Mouse (Mus musculus): ENCODE measurements around the gene Trpc7. TPM values are rescaled to one million over a fixed set of nuclear protein-coding genes. Genes with fewer than 3 reads are reported as not detected.
A peak's percentile ranks its signal among the peaks of the same experiment; 100 is the strongest.

Trpc7 gene
- polyA plus RNA-seq, 1 experiment from 2014 or later = 6.6 TPM

DNA sequence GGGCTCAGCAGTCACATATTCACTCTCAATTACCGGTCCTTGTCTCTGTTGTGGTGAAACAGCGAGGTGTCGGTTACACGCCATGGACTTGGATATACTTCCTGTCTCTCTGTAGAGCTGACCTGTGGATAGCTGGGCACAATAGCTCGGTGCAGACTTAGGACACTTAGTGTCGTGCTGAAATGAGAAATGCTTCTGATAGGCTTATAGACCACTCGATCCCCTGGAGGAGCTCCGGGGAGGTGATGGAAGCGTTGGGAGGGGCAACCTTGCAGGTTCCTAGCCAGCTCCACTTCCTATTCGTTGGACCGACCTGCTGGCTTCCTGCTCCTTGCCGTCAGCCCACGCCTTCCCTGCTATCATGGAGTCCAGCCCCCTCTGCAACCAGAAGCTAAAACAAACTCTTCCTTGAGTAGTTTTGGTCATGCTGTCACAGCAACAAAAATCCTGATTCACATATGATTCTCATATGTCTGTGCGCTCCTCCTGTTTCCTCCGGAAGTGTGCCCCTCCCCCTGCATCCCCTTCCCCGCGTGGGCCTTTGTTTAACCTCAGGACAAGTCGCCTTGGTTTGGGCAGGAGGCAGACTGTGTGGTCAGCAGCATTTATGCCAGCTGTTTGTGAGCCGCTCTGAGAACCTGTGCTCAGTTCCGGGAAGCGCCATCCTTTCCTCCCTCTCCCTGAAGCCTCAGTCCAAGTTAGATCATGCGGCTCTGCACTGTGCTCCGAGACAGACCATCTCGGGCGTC lies 130.3 kb downstream of the Trpc7 start:
- Histone ChIP-seq H3K9me3 (replicated peaks; ENCODE audit: control insufficient read depth, low read length, poor library complexity, severe bottlenecking) (no peaks in the 10 kb centered on the region), H3K4me2 (ENCODE audit: low read length) (no peak overlapping the region), H3K36me3 (ENCODE audit: control insufficient read depth, insufficient read depth, low read length) (no peaks in the 10 kb centered on the region), H3K27me3 (ENCODE audit: control insufficient read depth, insufficient read depth, low read depth, low read length) (no peaks in the 10 kb centered on the region), H3K4me3 (ENCODE audit: low read depth, low read length) (no peak overlapping the region), H3K27ac (ENCODE audit: low read length) (no peak overlapping the region), H3K4me1 (ENCODE audit: control insufficient read depth, insufficient read depth, low read length) (peaks cover 24% of the 10 kb centered on the region), H3K9ac (ENCODE audit: low read depth, low read length) (peak overlapping the region; percentile 15; the same call in 1 of the 2 replicates)
- ATAC-seq = no peak
- WGBS = 53% methylated on average over 25 of the region's 25 CpGs

DNA sequence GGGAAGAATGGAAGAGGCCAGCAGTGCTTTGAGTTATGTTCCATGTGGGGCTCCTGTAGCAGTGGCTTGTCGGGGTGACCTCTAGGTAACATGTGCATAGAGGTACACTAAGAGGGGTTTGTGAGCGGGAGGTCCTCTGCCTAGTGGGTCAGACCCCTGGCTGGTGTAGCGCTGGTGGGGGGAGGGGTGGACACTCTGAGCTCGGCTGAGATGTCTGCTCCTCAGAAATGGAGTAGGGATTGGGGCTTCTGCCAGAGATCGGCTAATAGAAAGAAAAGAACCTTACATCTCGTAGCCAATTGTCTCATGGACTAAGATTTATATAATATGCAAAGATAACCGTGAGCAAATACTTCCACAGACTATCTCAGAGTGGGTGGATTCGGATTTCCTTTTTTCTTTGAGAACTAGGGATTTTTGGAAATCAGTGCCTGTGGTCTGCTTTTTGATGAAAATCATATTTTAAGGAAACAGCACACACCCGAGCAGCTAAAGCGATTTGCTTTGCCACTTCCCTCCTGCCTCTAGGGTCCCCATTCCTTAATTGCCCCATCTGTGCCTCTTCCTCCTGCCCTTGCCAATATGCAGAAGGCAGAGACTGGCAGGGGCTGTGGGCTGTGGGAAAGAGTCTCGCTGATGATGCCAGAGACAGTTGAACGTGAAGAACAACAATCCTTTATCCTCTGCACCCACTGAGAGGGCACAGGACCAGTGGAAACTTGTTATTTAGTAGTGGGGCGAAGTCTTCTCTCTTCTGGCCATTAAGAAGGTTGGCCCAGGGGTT lies 133.2 kb downstream of the Trpc7 start:
- no peak overlapping the region for H3K4me3 ChIP-seq (ENCODE audit: low read depth, low read length)
- H3K9ac ChIP-seq (ENCODE audit: low read depth, low read length) = no peak overlapping the region
- H3K4me2 ChIP-seq (ENCODE audit: low read length) = no peak overlapping the region
- ATAC-seq = no peak
- 40% methylated on average over 13 of the region's 13 CpGs for WGBS
- no peak overlapping the region for H3K27ac ChIP-seq (ENCODE audit: low read length)
- no peaks in the 10 kb centered on the region for H3K27me3 ChIP-seq (ENCODE audit: control insufficient read depth, insufficient read depth, low read depth, low read length)
- H3K4me1 ChIP-seq (ENCODE audit: control insufficient read depth, insufficient read depth, low read length) = peaks cover 11% of the 10 kb centered on the region
- no peaks in the 10 kb centered on the region for H3K9me3 ChIP-seq (replicated peaks; ENCODE audit: control insufficient read depth, low read length, poor library complexity, severe bottlenecking)
- no peaks in the 10 kb centered on the region for H3K36me3 ChIP-seq (ENCODE audit: control insufficient read depth, insufficient read depth, low read length)

DNA sequence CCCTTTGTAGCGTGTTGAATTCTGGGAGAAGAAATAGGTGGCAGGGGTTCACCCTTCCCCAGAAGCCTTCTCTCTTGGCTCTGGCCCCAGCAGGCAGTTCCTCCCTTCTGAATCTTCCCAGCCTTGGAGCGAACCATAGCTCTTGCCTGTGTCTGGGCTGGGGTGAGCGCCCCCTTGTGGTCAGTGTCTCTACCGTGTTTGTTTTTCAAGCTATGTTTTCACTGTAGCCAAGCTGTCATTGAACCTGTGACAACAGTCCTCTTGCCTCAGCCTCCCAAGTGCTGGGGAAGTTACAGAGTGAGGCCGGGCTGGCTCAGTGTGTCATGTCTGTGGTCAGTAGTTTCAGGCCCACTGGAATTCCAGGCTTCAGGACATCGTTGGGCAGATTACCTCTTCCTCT lies 137.3 kb downstream of the Trpc7 start:
- H3K36me3 ChIP-seq (ENCODE audit: control insufficient read depth, insufficient read depth, low read length) = no peaks in the 10 kb centered on the region
- no peak overlapping the region for H3K27ac ChIP-seq (ENCODE audit: low read length)
- H3K27me3 ChIP-seq (ENCODE audit: control insufficient read depth, insufficient read depth, low read depth, low read length) = peaks cover 13% of the 10 kb centered on the region
- H3K9me3 ChIP-seq (replicated peaks; ENCODE audit: control insufficient read depth, low read length, poor library complexity, severe bottlenecking) = no peaks in the 10 kb centered on the region
- no peak overlapping the region for H3K4me3 ChIP-seq (ENCODE audit: low read depth, low read length)
- no peak overlapping the region for H3K4me2 ChIP-seq (ENCODE audit: low read length)
- H3K4me1 ChIP-seq (ENCODE audit: control insufficient read depth, insufficient read depth, low read length) = peaks cover 12% of the 10 kb centered on the region
- no peak for ATAC-seq
- 22% methylated on average over 6 of the region's 6 CpGs for WGBS
- H3K9ac ChIP-seq (ENCODE audit: low read depth, low read length) = no peak overlapping the region

DNA sequence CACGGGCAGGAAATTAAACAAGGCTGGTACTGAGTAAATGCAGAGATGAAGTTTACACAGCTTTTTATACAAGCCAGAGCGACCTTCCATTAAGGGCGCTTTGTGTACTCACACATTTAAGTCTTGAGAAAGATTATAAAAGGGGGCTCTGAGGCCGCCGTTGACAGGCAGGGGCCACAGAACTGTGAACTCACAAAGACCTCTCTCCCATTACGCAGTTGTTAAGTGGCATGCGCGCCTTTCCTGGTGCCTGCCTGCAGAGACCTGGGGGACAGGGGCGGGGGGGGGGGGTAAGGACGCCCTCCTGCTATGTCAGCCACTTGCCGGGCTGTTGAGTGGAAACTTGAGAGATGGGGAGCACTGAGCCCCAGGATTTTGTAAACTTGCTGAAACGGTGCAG lies 138.6 kb downstream of the Trpc7 start:
- WGBS = 69% methylated on average over 12 of the region's 12 CpGs
- no peak overlapping the region for H3K4me2 ChIP-seq (ENCODE audit: low read length)
- peaks cover 16% of the 10 kb centered on the region for H3K4me1 ChIP-seq (ENCODE audit: control insufficient read depth, insufficient read depth, low read length)
- H3K27me3 ChIP-seq (ENCODE audit: control insufficient read depth, insufficient read depth, low read depth, low read length) = peaks cover 14% of the 10 kb centered on the region
- no peak for ATAC-seq
- no peak overlapping the region for H3K9ac ChIP-seq (ENCODE audit: low read depth, low read length)
- H3K27ac ChIP-seq (ENCODE audit: low read length) = no peak overlapping the region
- H3K9me3 ChIP-seq (replicated peaks; ENCODE audit: control insufficient read depth, low read length, poor library complexity, severe bottlenecking) = no peaks in the 10 kb centered on the region
- no peaks in the 10 kb centered on the region for H3K36me3 ChIP-seq (ENCODE audit: control insufficient read depth, insufficient read depth, low read length)
- H3K4me3 ChIP-seq (ENCODE audit: low read depth, low read length) = no peak overlapping the region

DNA sequence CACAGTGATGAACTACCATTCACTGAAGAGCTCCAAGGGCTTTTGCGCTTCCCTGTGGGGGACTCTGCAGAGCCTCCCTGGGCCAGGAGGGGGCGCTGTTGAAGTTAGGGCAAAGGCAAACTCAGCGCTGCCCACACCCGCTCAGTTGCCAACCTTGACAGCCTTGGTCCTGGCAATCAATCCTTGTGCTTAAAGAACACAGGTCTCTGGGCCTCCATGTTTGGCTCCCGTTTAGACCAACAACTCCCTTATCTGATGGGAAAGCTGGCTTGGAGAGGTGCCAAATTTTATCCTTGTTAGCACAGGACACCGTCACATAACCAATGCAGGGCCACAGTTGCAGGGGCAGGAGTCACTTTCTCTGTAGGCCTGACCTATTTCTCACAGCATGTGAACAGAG lies 139.9 kb downstream of the Trpc7 start:
- ATAC-seq = no peak
- no peak overlapping the region for H3K4me3 ChIP-seq (ENCODE audit: low read depth, low read length)
- no peak overlapping the region for H3K9ac ChIP-seq (ENCODE audit: low read depth, low read length)
- 57% methylated on average over 6 of the region's 6 CpGs for WGBS
- H3K27ac ChIP-seq (ENCODE audit: low read length) = no peak overlapping the region
- no peak overlapping the region for H3K4me2 ChIP-seq (ENCODE audit: low read length)
- H3K9me3 ChIP-seq (replicated peaks; ENCODE audit: control insufficient read depth, low read length, poor library complexity, severe bottlenecking) = no peaks in the 10 kb centered on the region
- no peaks in the 10 kb centered on the region for H3K36me3 ChIP-seq (ENCODE audit: control insufficient read depth, insufficient read depth, low read length)
- peaks cover 19% of the 10 kb centered on the region for H3K4me1 ChIP-seq (ENCODE audit: control insufficient read depth, insufficient read depth, low read length)
- H3K27me3 ChIP-seq (ENCODE audit: control insufficient read depth, insufficient read depth, low read depth, low read length) = peaks cover 24% of the 10 kb centered on the region

DNA sequence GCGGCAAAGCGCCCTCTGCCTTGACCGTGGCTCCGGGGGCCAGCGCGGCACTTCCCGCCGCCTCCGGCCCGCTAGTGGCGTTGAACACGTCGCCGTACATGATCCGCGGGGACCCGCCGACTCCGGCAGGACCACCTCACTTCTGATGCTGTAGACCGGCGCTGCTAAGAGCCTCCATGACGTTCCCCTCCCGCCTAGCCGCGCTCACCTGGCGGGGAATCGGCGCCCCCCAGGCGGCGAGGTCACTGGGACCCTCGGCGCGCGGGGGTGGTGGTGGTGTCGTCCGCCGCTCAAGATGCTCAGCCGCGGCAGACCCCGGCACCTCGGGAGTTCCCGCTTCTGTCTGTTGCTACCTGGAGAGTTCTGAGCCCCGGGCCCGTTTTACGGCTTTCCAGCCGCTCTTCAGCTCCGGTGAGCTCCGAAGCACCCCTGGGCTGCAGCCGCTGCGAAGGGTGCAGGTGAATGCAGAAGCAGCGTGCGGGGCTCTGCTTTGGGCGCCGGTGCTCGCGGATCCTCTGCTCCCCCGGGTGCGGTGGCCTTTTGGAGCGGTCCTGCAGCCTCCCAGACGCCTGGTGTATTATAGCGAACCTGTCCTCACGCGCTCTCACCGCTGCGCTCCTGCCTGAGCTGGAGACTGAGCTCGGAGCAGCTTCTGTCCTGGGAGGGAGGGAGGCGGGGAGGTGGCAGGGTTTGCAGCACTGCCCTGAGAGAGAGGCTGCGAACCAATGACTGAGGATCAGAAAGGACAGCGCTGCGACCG lies 142.4 kb downstream of the Trpc7 start, which contains the start of gene Gm45623:
Gm45623 (minus strand) TSS at position 636 of the 760 bp plus-strand sequence.
- Histone ChIP-seq H3K4me2 (ENCODE audit: low read length) (peak within 1 kb of the TSS; percentile 98), H3K27ac (ENCODE audit: low read length) (0 out of 2 replicates have a peak within 1 kb of the TSS, but pooled peaks have one; percentile 14), H3K36me3 (ENCODE audit: control insufficient read depth, insufficient read depth, low read length) (no peaks in the 10 kb centered on the region), H3K4me3 (ENCODE audit: low read depth, low read length) (peak within 1 kb of the TSS; percentile 61), H3K9me3 (replicated peaks; ENCODE audit: control insufficient read depth, low read length, poor library complexity, severe bottlenecking) (no peaks in the 10 kb centered on the region), H3K27me3 (ENCODE audit: control insufficient read depth, insufficient read depth, low read depth, low read length) (peaks cover 24% of the 10 kb centered on the region), H3K4me1 (ENCODE audit: control insufficient read depth, insufficient read depth, low read length) (peaks cover 19% of the 10 kb centered on the region), H3K9ac (ENCODE audit: low read depth, low read length) (peak within 1 kb of the TSS; percentile 68)
- under 1% methylated on average over 66 of the region's 71 CpGs for WGBS
- ATAC-seq = peak; percentile 30; the same call in 1 of the 2 replicates

DNA sequence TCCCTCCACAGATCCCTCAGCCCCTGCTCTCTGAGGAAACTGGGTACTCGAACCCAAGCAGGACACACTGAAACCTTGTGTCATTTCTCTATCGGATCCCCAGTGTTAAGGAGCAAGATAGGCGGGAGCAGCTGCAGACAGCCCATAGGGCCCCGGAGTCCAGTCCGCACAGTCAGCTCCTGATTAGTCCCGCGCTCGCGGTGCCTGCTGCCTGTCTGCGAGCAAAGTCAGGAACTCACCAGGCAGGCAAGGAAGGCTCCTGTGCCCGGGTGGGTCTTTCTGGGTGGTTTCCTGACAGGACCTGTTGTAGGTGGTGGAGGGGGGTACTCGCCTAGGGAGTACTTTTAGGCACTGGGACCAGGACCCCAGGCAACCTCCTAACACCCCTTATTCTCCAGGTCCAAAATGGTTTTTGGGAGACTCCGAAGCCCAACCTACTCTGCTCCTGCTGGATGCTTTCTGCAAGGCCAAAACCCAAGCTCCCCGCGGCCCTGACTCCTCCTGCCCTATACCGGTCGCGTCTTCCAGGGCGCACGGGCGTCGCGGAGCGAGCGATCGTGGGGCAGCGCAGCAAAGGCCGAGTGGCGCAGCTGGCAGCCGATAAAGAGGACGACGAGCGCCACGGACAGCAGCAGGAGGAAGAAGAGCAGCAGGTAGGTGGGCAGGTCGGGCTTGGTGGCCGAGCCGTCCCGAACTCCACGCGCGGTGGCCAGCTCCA lies 143.2 kb downstream of the Trpc7 start:
- H3K36me3 ChIP-seq (ENCODE audit: control insufficient read depth, insufficient read depth, low read length) = no peaks in the 10 kb centered on the region
- peak overlapping the region; percentile 61 for H3K4me3 ChIP-seq (ENCODE audit: low read depth, low read length)
- 0 out of 2 replicates have a peak overlapping the region, but pooled peaks have one; percentile 14 for H3K27ac ChIP-seq (ENCODE audit: low read length)
- WGBS = 1% methylated on average over 37 of the region's 41 CpGs
- peak overlapping the region; percentile 68 for H3K9ac ChIP-seq (ENCODE audit: low read depth, low read length)
- peak overlapping the region; percentile 98 for H3K4me2 ChIP-seq (ENCODE audit: low read length)
- ATAC-seq = peak; percentile 34; the same call in 1 of the 2 replicates
- H3K27me3 ChIP-seq (ENCODE audit: control insufficient read depth, insufficient read depth, low read depth, low read length) = peaks cover 24% of the 10 kb centered on the region
- no peaks in the 10 kb centered on the region for H3K9me3 ChIP-seq (replicated peaks; ENCODE audit: control insufficient read depth, low read length, poor library complexity, severe bottlenecking)
- H3K4me1 ChIP-seq (ENCODE audit: control insufficient read depth, insufficient read depth, low read length) = peaks cover 19% of the 10 kb centered on the region

DNA sequence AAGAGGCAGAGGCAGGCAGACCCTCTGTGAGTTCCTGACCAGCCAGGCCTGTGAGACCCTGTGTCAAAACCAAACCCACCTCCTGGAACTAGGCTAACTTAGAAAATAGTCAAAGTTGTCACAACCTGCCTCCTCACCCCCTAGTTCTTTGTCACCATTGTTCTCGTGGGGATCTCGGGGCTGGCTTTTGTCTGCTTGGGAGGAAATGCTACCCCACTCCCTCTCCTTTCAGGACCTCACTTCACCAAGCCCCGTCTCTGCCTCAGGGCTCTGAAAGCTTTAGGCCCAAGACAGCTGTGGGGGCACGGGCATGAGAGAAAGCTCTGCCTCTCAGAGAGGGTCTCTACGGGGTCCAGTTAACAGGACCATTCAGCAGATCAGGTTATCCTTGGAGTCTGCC lies 144.0 kb downstream of the Trpc7 start:
- Histone ChIP-seq H3K4me2 (ENCODE audit: low read length) (peak overlapping the region; percentile 98), H3K27me3 (ENCODE audit: control insufficient read depth, insufficient read depth, low read depth, low read length) (peaks cover 24% of the 10 kb centered on the region), H3K27ac (ENCODE audit: low read length) (no peak overlapping the region), H3K36me3 (ENCODE audit: control insufficient read depth, insufficient read depth, low read length) (no peaks in the 10 kb centered on the region), H3K9ac (ENCODE audit: low read depth, low read length) (no peak overlapping the region), H3K4me1 (ENCODE audit: control insufficient read depth, insufficient read depth, low read length) (peaks cover 19% of the 10 kb centered on the region), H3K9me3 (replicated peaks; ENCODE audit: control insufficient read depth, low read length, poor library complexity, severe bottlenecking) (no peaks in the 10 kb centered on the region), H3K4me3 (ENCODE audit: low read depth, low read length) (no peak overlapping the region; the same call in 1 of the 2 replicates)
- 10% methylated on average over 5 of the region's 5 CpGs for WGBS
- ATAC-seq = no peak

Data from midbrain, embryonic 16.5 days (tissue).